Mouse (Mus musculus): Measurements from ENCODE around the gene Spire2. TPM values are rescaled to one million over a fixed set of nuclear protein-coding genes. Genes with fewer than 3 reads are reported as not detected.
"Not testable (repeated sequence)": the region's sequence is repeated elsewhere in the genome, so short reads cannot be mapped to it uniquely, and the experiment has no call there.

The Spire2 gene
- 5.1 and 6.3 TPM in 2 replicates for polyA plus RNA-seq (2016; fragmentation: Nextera tagmentation; extraction: Ambion mirVana)

DNA sequence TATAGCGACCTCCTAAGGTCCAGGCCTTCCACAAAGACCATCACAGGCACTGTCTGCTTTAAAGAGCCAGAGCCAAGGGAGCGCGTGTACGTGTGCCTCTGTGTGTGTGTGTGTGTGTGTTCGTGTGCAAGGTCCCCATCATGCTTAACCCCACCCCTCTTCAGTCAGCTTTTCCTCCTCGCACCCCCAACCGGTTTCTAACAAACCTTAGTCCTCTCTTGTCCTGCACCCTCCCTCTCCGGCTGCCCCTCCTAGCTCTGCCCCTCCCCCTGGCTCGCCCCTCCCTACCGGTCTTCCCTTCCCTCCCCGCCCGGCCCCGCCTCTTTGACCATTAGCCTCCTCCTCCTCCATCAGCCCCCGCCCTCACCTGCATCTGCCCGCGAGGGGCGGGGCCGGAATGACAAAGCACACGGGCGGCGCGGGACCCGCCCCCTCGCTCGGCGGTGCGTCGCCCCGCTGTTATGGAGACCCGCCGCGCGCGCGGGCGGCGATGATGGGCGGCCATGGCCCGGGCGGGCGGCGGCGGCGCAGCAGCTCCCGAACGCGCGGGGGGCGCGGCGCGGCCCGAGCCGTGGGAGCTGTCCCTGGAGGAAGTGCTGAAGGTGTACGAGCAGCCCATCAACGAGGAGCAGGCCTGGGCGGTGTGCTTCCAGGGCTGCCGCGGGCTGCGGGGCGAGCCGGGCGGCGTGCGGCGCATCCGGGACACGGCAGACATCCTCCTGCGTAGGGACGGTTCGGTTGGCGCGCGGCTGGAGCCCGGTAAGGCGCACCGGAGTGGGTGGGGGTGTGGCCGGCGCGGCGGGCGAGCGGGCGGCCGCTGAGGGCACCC is at the start of gene Spire2:
Gene Spire2, plus strand, starts transcription at position 452 of the 829 bp plus-strand sequence.
- under 1% methylated on average over 60 of the region's 85 CpGs for WGBS
- peak within 1 kb of the TSS; percentile 63 for H3K27ac ChIP-seq
- ATAC-seq (ENCODE audit: insufficient number of reproducible peaks, insufficient read depth, low FRiP score, low TSS enrichment), result peak; percentile 76
- H3K4me2 ChIP-seq (replicated peaks), result peak within 1 kb of the TSS; percentile 91
- no peaks in the 10 kb centered on the region for H3K36me3 ChIP-seq
- no peaks in the 10 kb centered on the region for H3K9me3 ChIP-seq
- H3K27me3 ChIP-seq, result peaks cover 19% of the 10 kb centered on the region
- peak within 1 kb of the TSS; percentile 54 for H3K4me3 ChIP-seq
- H3K9ac ChIP-seq, result peak within 1 kb of the TSS; percentile 50
- peaks cover 18% of the 10 kb centered on the region for H3K4me1 ChIP-seq

DNA sequence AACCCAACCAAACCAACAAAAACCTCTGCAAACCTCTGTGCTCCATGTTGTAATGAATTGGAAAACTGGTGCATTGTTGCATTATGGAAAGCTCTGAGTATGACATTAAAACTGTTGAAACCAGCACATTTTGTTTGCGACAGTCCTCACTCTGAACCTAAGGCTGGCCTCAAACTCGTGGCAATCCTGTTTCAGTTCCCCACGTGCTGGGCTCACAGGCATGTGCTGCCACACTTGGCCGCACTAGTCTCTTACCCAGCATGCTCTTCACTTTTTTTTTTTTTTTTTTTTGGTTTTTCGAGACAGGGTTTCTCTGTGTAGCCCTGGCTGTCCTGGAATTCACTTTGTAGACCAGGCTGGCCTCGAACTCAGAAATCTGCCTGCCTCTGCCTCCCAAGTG is 49.5 kb upstream of the Spire2 start:
- 88% methylated on average over 5 of the region's 6 CpGs for WGBS
- not testable (repeated sequence) for H3K4me3 ChIP-seq; ATAC-seq (ENCODE audit: insufficient number of reproducible peaks, insufficient read depth, low FRiP score, low TSS enrichment); H3K9ac ChIP-seq; H3K4me1 ChIP-seq; H3K27ac ChIP-seq; H3K4me2 ChIP-seq (replicated peaks); H3K9me3 ChIP-seq; H3K27me3 ChIP-seq
- peaks cover 42% of the 10 kb centered on the region for H3K36me3 ChIP-seq

DNA sequence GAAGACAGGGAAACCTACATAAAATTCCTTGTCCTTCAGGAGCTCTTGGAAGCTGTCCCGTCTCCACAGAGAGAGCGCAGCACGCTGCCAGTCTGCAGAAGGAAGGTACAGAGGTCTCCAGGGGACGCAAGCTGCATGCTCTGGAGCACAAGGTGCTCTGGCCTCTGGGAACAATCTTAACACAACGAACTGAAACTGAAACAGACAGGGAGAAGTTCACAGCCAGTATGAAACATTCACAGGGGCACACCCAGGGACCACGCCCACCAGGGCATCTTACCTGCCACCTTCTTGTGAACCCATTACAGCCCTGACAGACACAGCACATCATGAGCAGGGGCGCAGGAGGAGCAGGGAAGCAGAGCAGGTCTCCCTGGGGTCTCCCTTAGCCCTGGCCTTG is 48.5 kb upstream of the Spire2 start:
- 85% methylated on average over 7 of the region's 7 CpGs for WGBS
- Histone ChIP-seq H3K27ac (no peak overlapping the region), H3K4me1 (no peaks in the 10 kb centered on the region), H3K36me3 (peaks cover 44% of the 10 kb centered on the region), H3K9me3 (no peaks in the 10 kb centered on the region), H3K4me3 (no peak overlapping the region), H3K27me3 (no peaks in the 10 kb centered on the region), H3K4me2 (replicated peaks) (no peak overlapping the region), H3K9ac (no peak overlapping the region)
- no peak for ATAC-seq (ENCODE audit: insufficient number of reproducible peaks, insufficient read depth, low FRiP score, low TSS enrichment)

DNA sequence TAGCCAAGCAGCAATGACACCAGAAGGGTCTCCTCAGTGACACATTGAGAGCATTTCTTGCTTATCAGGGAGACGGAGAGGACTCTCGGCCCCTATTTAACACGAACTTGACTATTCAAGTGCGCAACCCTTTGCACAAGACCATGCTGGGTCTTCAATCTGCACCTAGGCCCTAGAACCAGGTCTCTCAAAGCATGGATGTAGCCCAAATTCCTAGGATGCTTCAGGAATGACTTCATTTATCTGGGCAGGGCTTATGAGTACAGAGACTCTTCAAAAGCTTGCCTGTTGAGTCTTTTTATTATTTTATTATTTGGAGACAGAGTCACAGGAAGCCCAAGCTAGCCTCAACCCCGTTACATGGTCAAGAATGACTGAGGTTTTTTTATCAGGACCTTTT is 48.0 kb upstream of the Spire2 start:
- WGBS, result 92% methylated on average over 5 of the region's 5 CpGs

DNA sequence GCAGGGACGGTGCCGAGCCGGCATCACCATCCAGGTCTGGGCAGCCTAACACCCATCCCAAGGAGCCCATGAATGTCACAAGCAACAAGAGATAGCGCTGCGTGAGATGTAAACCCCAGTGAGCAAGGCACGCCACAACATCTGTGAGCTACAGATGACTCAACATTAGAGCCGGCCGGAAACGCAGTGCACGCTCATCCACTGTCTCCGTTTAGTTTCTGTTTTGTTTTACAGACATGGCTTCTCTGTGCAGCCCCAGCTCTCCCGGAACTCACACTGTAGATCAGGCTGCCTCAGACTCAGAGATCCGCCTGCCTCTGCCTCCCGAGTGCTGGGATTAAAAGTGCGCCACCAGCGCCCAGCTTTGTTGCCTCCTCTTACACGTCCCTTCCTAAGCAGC is 45.2 kb upstream of the Spire2 start:
- Histone ChIP-seq H3K27me3 (no peaks in the 10 kb centered on the region), H3K36me3 (peaks cover 45% of the 10 kb centered on the region), H3K4me3 (no peak overlapping the region), H3K4me2 (replicated peaks) (no peak overlapping the region), H3K9me3 (no peaks in the 10 kb centered on the region), H3K27ac (no peak overlapping the region), H3K9ac (no peak overlapping the region), H3K4me1 (no peaks in the 10 kb centered on the region)
- ATAC-seq (ENCODE audit: insufficient number of reproducible peaks, insufficient read depth, low FRiP score, low TSS enrichment), result no peak
- 96% methylated on average over 17 of the region's 17 CpGs for WGBS

More for the DNA sequence above, 48.0 kb upstream of the Spire2 start:
- H3K27me3 ChIP-seq, result no peaks in the 10 kb centered on the region
- H3K9ac ChIP-seq, result no peak overlapping the region
- no peak for ATAC-seq (ENCODE audit: insufficient number of reproducible peaks, insufficient read depth, low FRiP score, low TSS enrichment)
- no peak overlapping the region for H3K4me2 ChIP-seq (replicated peaks)
- H3K4me3 ChIP-seq, result no peak overlapping the region
- no peaks in the 10 kb centered on the region for H3K9me3 ChIP-seq
- H3K36me3 ChIP-seq, result peaks cover 49% of the 10 kb centered on the region
- H3K4me1 ChIP-seq, result no peaks in the 10 kb centered on the region
- H3K27ac ChIP-seq, result no peak overlapping the region

DNA sequence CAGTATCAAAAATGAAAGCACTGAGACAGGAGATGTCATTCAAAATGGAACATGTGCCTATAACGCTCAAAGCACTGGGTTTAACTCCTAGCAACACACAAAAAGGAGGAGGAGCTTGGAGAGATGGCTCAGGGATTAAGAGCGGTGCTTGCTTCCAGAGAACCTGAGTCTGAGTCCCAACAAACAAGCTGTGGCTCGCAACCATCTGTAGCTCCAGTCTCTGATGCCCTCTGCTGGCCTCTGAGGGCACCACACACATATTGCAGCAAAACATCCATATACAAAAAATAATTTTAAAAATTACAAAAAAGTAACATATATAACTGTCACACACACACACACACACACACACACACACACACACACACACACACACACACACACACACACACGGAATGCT is 42.3 kb upstream of the Spire2 start:
- no peaks in the 10 kb centered on the region for H3K4me1 ChIP-seq
- no peaks in the 10 kb centered on the region for H3K27me3 ChIP-seq
- WGBS, result 76% methylated on average over 4 of the region's 4 CpGs
- H3K4me3 ChIP-seq, result no peak overlapping the region
- H3K9ac ChIP-seq, result no peak overlapping the region
- H3K4me2 ChIP-seq (replicated peaks), result no peak overlapping the region
- H3K27ac ChIP-seq, result no peak overlapping the region
- peaks cover 64% of the 10 kb centered on the region for H3K36me3 ChIP-seq
- no peak for ATAC-seq (ENCODE audit: insufficient number of reproducible peaks, insufficient read depth, low FRiP score, low TSS enrichment)
- H3K9me3 ChIP-seq, result no peaks in the 10 kb centered on the region

DNA sequence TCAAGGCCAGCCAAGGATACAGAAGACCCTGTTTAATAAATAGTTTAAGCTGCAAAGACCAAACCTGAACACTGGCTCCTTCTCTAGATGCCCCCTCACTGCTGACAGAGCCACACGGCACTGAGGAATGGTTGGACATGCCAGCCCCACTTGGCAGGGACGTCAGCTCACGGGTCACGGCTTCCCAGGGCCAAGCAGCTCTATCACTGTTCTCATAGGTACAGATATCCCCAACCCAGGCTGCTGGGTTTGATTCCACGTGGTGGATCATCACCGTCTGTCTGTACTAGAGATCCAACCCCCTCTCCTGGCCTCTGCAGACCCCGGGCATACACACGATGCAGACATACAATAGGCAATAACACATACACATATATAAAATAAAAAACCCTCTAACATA is 41.8 kb upstream of the Spire2 start:
- H3K36me3 ChIP-seq, result peaks cover 69% of the 10 kb centered on the region
- no peaks in the 10 kb centered on the region for H3K4me1 ChIP-seq
- ATAC-seq (ENCODE audit: insufficient number of reproducible peaks, insufficient read depth, low FRiP score, low TSS enrichment), result no peak
- H3K9ac ChIP-seq, result no peak overlapping the region
- H3K9me3 ChIP-seq, result no peaks in the 10 kb centered on the region
- H3K4me3 ChIP-seq, result no peak overlapping the region
- H3K27me3 ChIP-seq, result no peaks in the 10 kb centered on the region
- 94% methylated on average over 8 of the region's 8 CpGs for WGBS
- H3K4me2 ChIP-seq (replicated peaks), result no peak overlapping the region
- H3K27ac ChIP-seq, result no peak overlapping the region

DNA sequence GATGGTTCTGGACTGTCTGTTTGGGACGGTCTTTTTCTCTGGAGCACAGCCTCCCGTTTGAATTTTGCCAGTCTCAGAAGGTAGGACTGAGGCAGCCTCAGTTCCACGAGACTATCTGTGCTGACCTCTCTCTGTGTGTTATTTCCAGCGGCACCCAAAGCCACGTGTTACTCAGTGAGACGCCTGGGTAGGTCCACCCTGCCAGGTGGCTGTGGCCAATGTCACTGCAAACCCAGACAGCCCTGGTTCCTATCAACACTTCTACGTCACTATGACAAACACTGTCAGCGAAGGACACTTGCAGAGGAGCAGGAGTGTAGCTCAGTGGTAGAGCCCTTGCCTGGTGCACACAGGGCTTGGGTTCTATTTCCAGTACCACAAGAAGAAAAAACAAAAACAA is 40.8 kb upstream of the Spire2 start:
- WGBS, result 88% methylated on average over 8 of the region's 8 CpGs
- Histone ChIP-seq H3K4me1 (no peaks in the 10 kb centered on the region), H3K9ac (no peak overlapping the region), H3K9me3 (no peaks in the 10 kb centered on the region), H3K4me2 (replicated peaks) (no peak overlapping the region), H3K27ac (no peak overlapping the region), H3K27me3 (no peaks in the 10 kb centered on the region), H3K4me3 (no peak overlapping the region), H3K36me3 (peaks cover 70% of the 10 kb centered on the region)
- ATAC-seq (ENCODE audit: insufficient number of reproducible peaks, insufficient read depth, low FRiP score, low TSS enrichment), result no peak

DNA sequence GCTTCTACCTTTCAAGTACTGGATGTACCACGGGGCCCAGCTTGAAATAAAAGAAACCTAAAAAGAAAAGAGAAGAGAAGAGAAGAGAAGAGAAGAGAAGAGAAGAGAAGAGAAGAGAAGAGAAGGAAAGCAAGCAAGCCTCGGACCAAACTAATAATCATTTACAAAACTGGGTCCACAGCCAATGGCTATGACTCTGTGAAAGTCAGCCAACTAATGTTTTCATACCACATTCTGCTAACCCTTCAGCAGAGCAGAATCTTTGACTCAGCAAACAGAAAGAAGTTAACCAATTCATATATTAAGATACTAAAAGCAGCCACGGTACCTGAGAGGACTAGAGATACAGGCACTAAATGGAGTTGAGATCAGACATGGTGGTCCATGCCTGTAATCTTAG is 40.2 kb upstream of the Spire2 start:
- peaks cover 66% of the 10 kb centered on the region for H3K36me3 ChIP-seq
- H3K4me2 ChIP-seq (replicated peaks), result no peak overlapping the region
- H3K4me1 ChIP-seq, result no peaks in the 10 kb centered on the region
- H3K9ac ChIP-seq, result no peak overlapping the region
- no peak overlapping the region for H3K4me3 ChIP-seq
- H3K27me3 ChIP-seq, result no peaks in the 10 kb centered on the region
- no peaks in the 10 kb centered on the region for H3K9me3 ChIP-seq
- H3K27ac ChIP-seq, result no peak overlapping the region
- ATAC-seq (ENCODE audit: insufficient number of reproducible peaks, insufficient read depth, low FRiP score, low TSS enrichment), result no peak
- WGBS, result 86% methylated on average over 3 of the region's 3 CpGs

DNA sequence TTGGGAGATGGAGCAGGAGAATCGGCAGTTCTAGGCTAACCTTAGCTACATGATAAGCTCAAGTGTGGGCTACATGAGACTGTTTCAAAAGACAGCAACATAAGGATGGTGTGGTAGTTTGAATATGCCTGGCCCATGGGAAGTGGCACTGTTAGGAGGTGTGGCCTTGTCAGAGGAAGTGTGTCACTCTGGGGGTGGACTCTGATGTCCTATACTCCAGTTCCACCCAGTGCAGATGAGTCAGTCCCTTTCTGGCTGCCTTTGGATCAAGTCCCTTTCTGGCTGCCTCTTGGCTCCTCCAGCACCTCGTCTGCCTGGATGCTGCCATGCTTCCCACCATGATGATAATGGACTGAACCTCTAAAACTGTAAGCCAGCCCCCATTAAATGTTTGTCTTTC is 39.7 kb upstream of the Spire2 start:
- Histone ChIP-seq H3K4me3 (no peak overlapping the region), H3K4me2 (replicated peaks) (no peak overlapping the region), H3K9ac (no peak overlapping the region), H3K9me3 (no peaks in the 10 kb centered on the region), H3K27ac (no peak overlapping the region), H3K27me3 (no peaks in the 10 kb centered on the region), H3K36me3 (peaks cover 65% of the 10 kb centered on the region), H3K4me1 (no peaks in the 10 kb centered on the region)
- 95% methylated on average over 2 of the region's 2 CpGs for WGBS
- ATAC-seq (ENCODE audit: insufficient number of reproducible peaks, insufficient read depth, low FRiP score, low TSS enrichment), result no peak

DNA sequence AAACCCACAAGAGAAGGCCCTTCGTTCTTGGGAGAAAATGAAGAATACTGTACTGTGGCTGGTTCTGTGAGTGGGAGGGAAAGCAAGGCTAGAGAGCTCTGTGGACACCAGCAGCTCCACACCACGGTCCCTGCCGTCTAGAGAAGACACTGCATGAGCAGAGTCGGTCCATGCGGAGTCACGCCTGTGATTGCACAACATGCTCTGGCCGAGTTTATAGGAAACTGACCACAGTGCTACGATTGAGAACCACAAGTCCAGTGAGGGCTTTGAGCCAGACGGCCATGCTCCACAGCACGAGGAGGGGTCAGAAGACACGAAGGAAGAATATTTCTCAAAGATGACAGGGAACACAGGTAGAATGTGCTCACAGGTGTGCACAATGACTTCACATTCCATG is 34.2 kb upstream of the Spire2 start:
- H3K4me1 ChIP-seq, result no peaks in the 10 kb centered on the region
- no peak overlapping the region for H3K4me2 ChIP-seq (replicated peaks)
- H3K4me3 ChIP-seq, result no peak overlapping the region
- no peak overlapping the region for H3K27ac ChIP-seq
- no peak overlapping the region for H3K9ac ChIP-seq
- no peak for ATAC-seq (ENCODE audit: insufficient number of reproducible peaks, insufficient read depth, low FRiP score, low TSS enrichment)
- 91% methylated on average over 11 of the region's 11 CpGs for WGBS
- peaks cover 32% of the 10 kb centered on the region for H3K36me3 ChIP-seq
- no peaks in the 10 kb centered on the region for H3K9me3 ChIP-seq
- no peaks in the 10 kb centered on the region for H3K27me3 ChIP-seq

DNA sequence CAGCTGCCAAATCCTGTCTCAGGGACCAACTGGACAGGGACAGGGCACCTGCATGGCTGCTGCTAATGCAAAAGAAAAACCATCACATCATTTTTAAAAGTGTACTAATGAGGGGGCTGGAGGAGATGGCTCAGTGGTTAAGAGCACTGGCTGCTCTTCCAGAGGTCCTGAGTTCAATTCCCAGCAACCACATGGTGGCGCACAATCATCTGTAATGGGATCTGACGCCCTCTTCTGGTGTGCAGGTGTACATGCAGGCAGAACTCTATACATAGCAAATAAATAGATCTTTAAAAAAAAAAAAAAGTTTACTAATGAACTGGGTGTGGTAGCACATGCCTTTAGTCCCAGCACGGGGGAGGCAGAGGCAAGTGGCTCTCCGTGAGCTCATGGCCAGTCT is 23.8 kb upstream of the Spire2 start:
- 75% methylated on average over 4 of the region's 4 CpGs for WGBS
- Histone ChIP-seq H3K4me3 (no peak overlapping the region), H3K4me1 (no peaks in the 10 kb centered on the region), H3K4me2 (replicated peaks) (no peak overlapping the region), H3K9ac (no peak overlapping the region), H3K27me3 (no peaks in the 10 kb centered on the region), H3K9me3 (no peaks in the 10 kb centered on the region), H3K36me3 (peaks cover 46% of the 10 kb centered on the region), H3K27ac (no peak overlapping the region)
- no peak for ATAC-seq (ENCODE audit: insufficient number of reproducible peaks, insufficient read depth, low FRiP score, low TSS enrichment)
